Mouse (Mus musculus) layer of hippocampus, adult 2 months (tissue): ENCODE data around the gene Sdk2. TPM values are rescaled to one million over a fixed set of nuclear protein-coding genes. Genes with fewer than 3 reads are reported as not detected.

Experiments
- DNase-seq, 2 experiments: peaks; one replicate each; pipeline ENCODE4 v3.0.0; 2022; ENCODE audit warnings: low spot score in 2 of 2
- H3K27ac ChIP-seq: fragments of 200-600 bp; 2 replicates; pipeline ENCODE4 v1.8.1; 2022
- H3K4me3 ChIP-seq: fragments of 200-600 bp; 2 replicates; pipeline ENCODE4 v1.8.1; 2022; ENCODE audit warnings: mild to moderate bottlenecking
- CTCF ChIP-seq: fragments of 200-600 bp; conservative IDR thresholded peaks from 2 replicates; pipeline ENCODE4 v1.8.1; 2022; ENCODE audit warnings: antibody characterized with exemption, mild to moderate bottlenecking, moderate library complexity
- total RNA-seq, 2 experiments: library from RNA; stranded (reverse); gene quantifications; 2 replicates each; pipeline ENCODE4 v1.2.3; 2021

Sdk2 gene
- total RNA-seq, 2 experiments from 2014 or later = 22.2 to 24.8 TPM

GRCm38 (mm10) chr11:113881864-113882263 lies 185.0 kb downstream of the Sdk2 start:
- no peak for TF ChIP-seq CTCF
- DNase-seq = no peak
- H3K27ac ChIP-seq = no peak overlapping the region
- H3K4me3 ChIP-seq = no peak overlapping the region

GRCm38 (mm10) chr11:113867066-113867465 lies 199.8 kb downstream of the Sdk2 start:
- DNase-seq = no peak
- Histone ChIP-seq H3K27ac (no peak overlapping the region), H3K4me3 (no peak overlapping the region)
- TF ChIP-seq CTCF = no peak

GRCm38 (mm10) chr11:113865627-113866026 lies 201.2 kb downstream of the Sdk2 start:
- peak; percentile 81 to 90 for DNase-seq
- peak; percentile 97 for TF ChIP-seq CTCF
- Histone ChIP-seq H3K27ac (no peak overlapping the region), H3K4me3 (no peak overlapping the region)

GRCm38 (mm10) chr11:113863408-113863807 lies 203.4 kb downstream of the Sdk2 start:
- DNase-seq = no peak
- peak; percentile 73 for TF ChIP-seq CTCF
- Histone ChIP-seq H3K4me3 (no peak overlapping the region), H3K27ac (no peak overlapping the region)

- Histone ChIP-seq H3K4me3 (no peak overlapping the region), H3K27ac (no peak overlapping the region)
- no peak for TF ChIP-seq CTCF
- no peak for DNase-seq
Observed at GRCm38 (mm10) chr11:113855661-113856060, 211.2 kb downstream of the Sdk2 start.

GRCm38 (mm10) chr11:113851750-113852149 lies 215.1 kb downstream of the Sdk2 start:
- H3K4me3 ChIP-seq = no peak overlapping the region
- H3K27ac ChIP-seq = no peak overlapping the region
- DNase-seq = peak in 1 of 2 experiments; percentile 13
- no peak for TF ChIP-seq CTCF

- no peak overlapping the region for H3K27ac ChIP-seq
- H3K4me3 ChIP-seq = no peak overlapping the region
- no peak for DNase-seq
- no peak for TF ChIP-seq CTCF
Observed at GRCm38 (mm10) chr11:113849322-113849721, 217.5 kb downstream of the Sdk2 start.

- TF ChIP-seq CTCF = no peak
- DNase-seq = no peak
- Histone ChIP-seq H3K27ac (no peak overlapping the region), H3K4me3 (no peak overlapping the region)
Observed at GRCm38 (mm10) chr11:113843920-113844319, 222.9 kb downstream of the Sdk2 start.

GRCm38 (mm10) chr11:113842879-113843278 lies 224.0 kb downstream of the Sdk2 start:
- Histone ChIP-seq H3K27ac (no peak overlapping the region), H3K4me3 (no peak overlapping the region)
- TF ChIP-seq CTCF = no peak
- no peak for DNase-seq

- no peak for TF ChIP-seq CTCF
- Histone ChIP-seq H3K4me3 (no peak overlapping the region), H3K27ac (no peak overlapping the region)
- DNase-seq = no peak
Observed at GRCm38 (mm10) chr11:113831608-113832007, 235.2 kb downstream of the Sdk2 start.

- TF ChIP-seq CTCF = no peak
- no peak for DNase-seq
- Histone ChIP-seq H3K27ac (no peak overlapping the region), H3K4me3 (no peak overlapping the region; the same call in 1 of the 2 replicates)
Observed at GRCm38 (mm10) chr11:113828081-113828554, 238.7 kb downstream of the Sdk2 start.

GRCm38 (mm10) chr11:113820005-113820404 lies 246.8 kb downstream of the Sdk2 start:
- TF ChIP-seq CTCF = no peak
- Histone ChIP-seq H3K4me3 (no peak overlapping the region), H3K27ac (no peak overlapping the region)
- DNase-seq = no peak

- DNase-seq = no peak
- Histone ChIP-seq H3K4me3 (no peak overlapping the region), H3K27ac (no peak overlapping the region)
- TF ChIP-seq CTCF = no peak
Observed at GRCm38 (mm10) chr11:113819001-113819400, 247.8 kb downstream of the Sdk2 start.

GRCm38 (mm10) chr11:113816971-113817548 lies 249.8 kb downstream of the Sdk2 start:
- no peak for DNase-seq
- no peak overlapping the region for H3K4me3 ChIP-seq
- no peak for TF ChIP-seq CTCF
- no peak overlapping the region for H3K27ac ChIP-seq
